Mouse (Mus musculus) small intestine, adult 2 months (tissue): ENCODE data around the gene Pcsk6. TPM values are rescaled to one million over a fixed set of nuclear protein-coding genes. Genes with fewer than 3 reads are reported as not detected.
A peak's percentile ranks its signal among the peaks of the same experiment; 100 is the strongest.
"Not testable (repeated sequence)": the region's sequence is repeated elsewhere in the genome, so short reads cannot be mapped to it uniquely, and the experiment has no call there.

ENCODE experiments used
- H3K27ac ChIP-seq: fragments of 200-500 bp; 2 replicates; pipeline ENCODE4 v1.5.1; 2012; ENCODE audit warnings: low read depth, low read length, control low read depth, inconsistent platforms; ENCODE audit not compliant: insufficient read depth
- H3K27me3 ChIP-seq: fragments of 200-500 bp; 2 replicates; pipeline ENCODE4 v1.6.1; 2012; ENCODE audit warnings: mild to moderate bottlenecking, moderate library complexity, low read length, inconsistent platforms; ENCODE audit not compliant: control insufficient read depth, insufficient read depth
- H3K36me3 ChIP-seq: fragments of 200-500 bp; 2 replicates; pipeline ENCODE4 v1.6.1; 2012; ENCODE audit warnings: mild to moderate bottlenecking, low read length, control low read depth, inconsistent platforms; ENCODE audit not compliant: control insufficient read depth, insufficient read depth
- H3K4me1 ChIP-seq: fragments of 200-500 bp; 2 replicates; pipeline ENCODE4 v1.6.1; 2012; ENCODE audit warnings: low read length, inconsistent platforms, mixed read lengths; ENCODE audit not compliant: control insufficient read depth, insufficient read depth, insufficient read length
- H3K4me3 ChIP-seq: fragments of 200-500 bp; 2 replicates; pipeline ENCODE4 v1.5.1; 2012; ENCODE audit warnings: low read depth, mild to moderate bottlenecking, control low read depth, inconsistent platforms, low read length, moderate library complexity
- CTCF ChIP-seq: fragments of 200-500 bp; IDR thresholded peaks from 2 replicates; pipeline ENCODE4 v1.5.1; 2012; ENCODE audit warnings: low read depth, mild to moderate bottlenecking, control low read depth, inconsistent platforms, low read length, moderate library complexity, mixed read lengths; ENCODE audit not compliant: insufficient replicate concordance, insufficient read length; ENCODE audit errors: extremely low read depth
- POLR2A ChIP-seq: fragments of 200-500 bp; IDR thresholded peaks from 2 replicates; pipeline ENCODE4 v1.6.1; 2012; ENCODE audit warnings: low read depth, mild to moderate bottlenecking, control low read depth, inconsistent platforms, low read length, moderate library complexity
- WGBS: fragments of 180-500 bp; shearing (Covaris S2); methylation state at CpG from one replicate; pipeline ENCODE4 v1.1.7; 2018; 5-methylcytosine and 5-hydroxymethylcytosine counted together
- polyA plus RNA-seq: library from polyadenylated mRNA; depleted of rRNA; stranded (reverse); fragments of >200 nt; gene quantifications from 2 replicates; pipeline ENCODE4 v1.2.3, GENCODE M21; 2012

The Pcsk6 gene
- polyA plus RNA-seq, 1 experiment = 11.6 TPM

- Histone ChIP-seq H3K36me3 (no peaks in the 10 kb centered on the region), H3K4me3 (no peak overlapping the region), H3K27me3 (no peaks in the 10 kb centered on the region), H3K27ac (no peak overlapping the region), H3K4me1 (no peaks in the 10 kb centered on the region)
- no peak for TF ChIP-seq POLR2A
- TF ChIP-seq CTCF = no peak
- 86% methylated on average over 12 of the region's 12 CpGs for WGBS
Observed at GRCm38 (mm10) chr7:66048446-66049230, 187.1 kb downstream of the Pcsk6 start.

- H3K4me1 ChIP-seq = no peaks in the 10 kb centered on the region
- H3K4me3 ChIP-seq = no peak overlapping the region
- TF ChIP-seq POLR2A = no peak
- no peak for TF ChIP-seq CTCF
- WGBS = 93% methylated on average over 4 of the region's 4 CpGs
- H3K27me3 ChIP-seq = no peaks in the 10 kb centered on the region
- no peak overlapping the region for H3K27ac ChIP-seq
- H3K36me3 ChIP-seq = no peaks in the 10 kb centered on the region
Observed at GRCm38 (mm10) chr7:66053946-66054483, 192.5 kb downstream of the Pcsk6 start.

GRCm38 (mm10) chr7:66055356-66055755, 193.8 kb downstream of the Pcsk6 start:
- 2% methylated on average over 2 of the region's 2 CpGs for WGBS
- not testable (repeated sequence) for H3K27ac ChIP-seq, H3K4me3 ChIP-seq

GRCm38 (mm10) chr7:66058703-66059102, 197.2 kb downstream of the Pcsk6 start, which contains the start of gene Snrpa1:
Snrpa1 (plus strand) TSS chr7:66059003.
- H3K36me3 ChIP-seq = peaks cover 3% of the 10 kb centered on the region

More at GRCm38 (mm10) chr7:66055356-66055755, 193.8 kb downstream of the Pcsk6 start:
- not testable (repeated sequence) for H3K27me3 ChIP-seq, H3K36me3 ChIP-seq, H3K4me1 ChIP-seq

GRCm38 (mm10) chr7:66060066-66060956, 198.8 kb downstream of the Pcsk6 start:
- Histone ChIP-seq H3K27me3 (no peaks in the 10 kb centered on the region), H3K4me1 (no peaks in the 10 kb centered on the region; the same call in 1 of the 2 replicates), H3K27ac (no peak overlapping the region), H3K4me3 (peak overlapping the region; percentile 78), H3K36me3 (peaks cover 11% of the 10 kb centered on the region)
- WGBS = under 1% methylated on average over 64 of the region's 64 CpGs
- TF ChIP-seq CTCF = no peak
- peak; percentile 32; the same call in 1 of the 2 replicates for TF ChIP-seq POLR2A

More at GRCm38 (mm10) chr7:66058703-66059102, 197.2 kb downstream of the Pcsk6 start, which contains the start of gene Snrpa1:
- Histone ChIP-seq H3K27ac (no peak within 1 kb of the TSS), H3K4me1 (no peaks in the 10 kb centered on the region; the same call in 1 of the 2 replicates), H3K27me3 (no peaks in the 10 kb centered on the region), H3K4me3 (peak within 1 kb of the TSS; percentile 78)
- WGBS = 91% methylated on average over 1 of the region's 1 CpGs
- TF ChIP-seq CTCF (no peak), POLR2A (no peak)

GRCm38 (mm10) chr7:66061057-66061456, 199.5 kb downstream of the Pcsk6 start:
- Histone ChIP-seq H3K27ac (no peak overlapping the region), H3K36me3 (peaks cover 15% of the 10 kb centered on the region), H3K4me1 (no peaks in the 10 kb centered on the region; the same call in 1 of the 2 replicates), H3K27me3 (no peaks in the 10 kb centered on the region), H3K4me3 (peak overlapping the region; percentile 78)
- WGBS = 1% methylated on average over 14 of the region's 14 CpGs
- TF ChIP-seq POLR2A (no peak), CTCF (no peak)

GRCm38 (mm10) chr7:66076411-66076810, 214.9 kb downstream of the Pcsk6 start:
- Histone ChIP-seq H3K4me1 (peaks cover 15% of the 10 kb centered on the region; the same call in 1 of the 2 replicates), H3K27me3 (no peaks in the 10 kb centered on the region), H3K27ac (peak overlapping the region; percentile 33; the same call in 1 of the 2 replicates), H3K36me3 (peaks cover 22% of the 10 kb centered on the region), H3K4me3 (no peak overlapping the region)
- WGBS = 21% methylated on average over 2 of the region's 2 CpGs
- TF ChIP-seq POLR2A (no peak), CTCF (no peak)
